Mouse (Mus musculus): ENCODE measurements around the gene Rab9. TPM values are rescaled to one million over a fixed set of nuclear protein-coding genes. Genes with fewer than 3 reads are reported as not detected.
A peak's percentile ranks its signal among the peaks of the same experiment; 100 is the strongest.

Rab9 gene
- polyA plus RNA-seq, 1 experiment from 2014 or later, result 74.2 TPM

- no peak; the same call in none of the 2 replicates for ATAC-seq
- Histone ChIP-seq H3K36me3 (ENCODE audit: insufficient read depth, low read length) (no peaks in the 10 kb centered on the region), H3K9me3 (ENCODE audit: low read length) (no peaks in the 10 kb centered on the region), H3K4me3 (ENCODE audit: low read depth, low read length) (peak within 1 kb of the TSS; percentile 56), H3K27me3 (replicated peaks; ENCODE audit: insufficient read depth, low read length) (no peaks in the 10 kb centered on the region), H3K4me2 (replicated peaks; ENCODE audit: low read depth, low read length) (peak within 1 kb of the TSS; percentile 65), H3K27ac (ENCODE audit: low read length) (peak within 1 kb of the TSS; percentile 74), H3K9ac (replicated peaks; ENCODE audit: low read depth) (peak within 1 kb of the TSS; percentile 54), H3K4me1 (ENCODE audit: insufficient read depth, low read depth, low read length) (no peaks in the 10 kb centered on the region)
- no peak for TF ChIP-seq EP300 (IDR thresholded peaks at IDR 0.05)
- no peak for TF ChIP-seq CTCF (IDR thresholded peaks at IDR 0.05)
- WGBS, result 16% methylated on average over 10 of the region's 36 CpGs
- DNase-seq (ENCODE audit: low spot score), result peak; percentile 29
Measured at GRCm38 (mm10) chrX:166440036-166440615, 39.5 kb downstream of the Rab9 start, which contains the start of gene Trappc2. Trappc2 (plus strand) TSS chrX:166440574.

DNA sequence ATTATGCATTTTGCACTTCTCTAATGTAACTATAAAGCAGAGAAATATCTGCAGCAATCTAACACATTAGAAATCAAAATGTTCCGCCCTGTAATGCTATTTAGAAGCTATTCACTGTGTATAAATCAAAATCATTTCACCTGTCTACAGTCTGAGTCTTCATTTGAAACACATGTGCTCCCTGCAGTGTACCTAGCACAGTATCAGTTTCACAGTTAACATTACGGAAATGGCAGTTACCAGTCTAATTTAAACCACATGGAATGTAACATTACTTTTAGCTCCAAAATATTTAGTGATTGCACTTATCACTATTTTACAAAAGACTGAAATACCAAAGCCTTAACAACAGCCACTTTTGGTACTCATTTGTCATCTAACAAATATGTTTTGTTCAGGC, 44.9 kb downstream of the Rab9 start:
- Histone ChIP-seq H3K27ac (ENCODE audit: low read length) (no peak overlapping the region), H3K4me2 (replicated peaks; ENCODE audit: low read depth, low read length) (no peak overlapping the region), H3K4me3 (ENCODE audit: low read depth, low read length) (no peak overlapping the region), H3K4me1 (ENCODE audit: insufficient read depth, low read depth, low read length) (no peaks in the 10 kb centered on the region), H3K27me3 (replicated peaks; ENCODE audit: insufficient read depth, low read length) (no peaks in the 10 kb centered on the region), H3K9ac (replicated peaks; ENCODE audit: low read depth) (no peak overlapping the region), H3K9me3 (ENCODE audit: low read length) (no peaks in the 10 kb centered on the region), H3K36me3 (ENCODE audit: insufficient read depth, low read length) (no peaks in the 10 kb centered on the region)
- DNase-seq (ENCODE audit: low spot score), result no peak
- 92% methylated on average over 2 of the region's 2 CpGs for WGBS
- ATAC-seq, result no peak
- no peak for TF ChIP-seq CTCF (IDR thresholded peaks at IDR 0.05)
- TF ChIP-seq EP300 (IDR thresholded peaks at IDR 0.05), result no peak

DNA sequence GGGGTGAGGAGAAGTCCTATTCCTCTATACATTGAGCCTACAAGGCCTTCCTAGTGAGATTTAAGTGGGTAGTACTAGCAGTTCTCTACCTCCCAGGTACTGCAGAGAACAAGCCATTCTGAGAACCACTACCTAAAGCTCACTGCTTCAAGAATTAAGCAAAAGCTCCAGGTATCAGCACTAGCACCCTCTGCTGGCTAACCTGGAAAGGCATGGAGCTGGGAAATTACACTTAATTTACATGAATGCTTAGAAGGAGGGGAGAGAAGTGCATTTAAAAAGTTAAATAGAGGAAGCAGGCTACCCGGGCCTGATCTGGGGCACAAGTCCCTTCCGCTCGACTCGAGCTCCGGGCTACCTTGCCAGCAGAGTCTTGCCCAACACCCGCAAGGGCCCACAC, 63.5 kb downstream of the Rab9 start:
- H3K36me3 ChIP-seq (ENCODE audit: insufficient read depth, low read length), result no peaks in the 10 kb centered on the region
- no peak overlapping the region for H3K4me2 ChIP-seq (replicated peaks; ENCODE audit: low read depth, low read length)
- WGBS, result 70% methylated on average over 4 of the region's 6 CpGs
- no peak overlapping the region for H3K9ac ChIP-seq (replicated peaks; ENCODE audit: low read depth)
- H3K27me3 ChIP-seq (replicated peaks; ENCODE audit: insufficient read depth, low read length), result no peaks in the 10 kb centered on the region
- TF ChIP-seq CTCF (IDR thresholded peaks at IDR 0.05) (peak; percentile 64), EP300 (IDR thresholded peaks at IDR 0.05) (no peak)
- H3K4me3 ChIP-seq (ENCODE audit: low read depth, low read length), result no peak overlapping the region
- no peaks in the 10 kb centered on the region for H3K4me1 ChIP-seq (ENCODE audit: insufficient read depth, low read depth, low read length)
- no peaks in the 10 kb centered on the region for H3K9me3 ChIP-seq (ENCODE audit: low read length)
- H3K27ac ChIP-seq (ENCODE audit: low read length), result no peak overlapping the region
- ATAC-seq (no peak), DNase-seq (ENCODE audit: low spot score) (peak; percentile 47)

DNA sequence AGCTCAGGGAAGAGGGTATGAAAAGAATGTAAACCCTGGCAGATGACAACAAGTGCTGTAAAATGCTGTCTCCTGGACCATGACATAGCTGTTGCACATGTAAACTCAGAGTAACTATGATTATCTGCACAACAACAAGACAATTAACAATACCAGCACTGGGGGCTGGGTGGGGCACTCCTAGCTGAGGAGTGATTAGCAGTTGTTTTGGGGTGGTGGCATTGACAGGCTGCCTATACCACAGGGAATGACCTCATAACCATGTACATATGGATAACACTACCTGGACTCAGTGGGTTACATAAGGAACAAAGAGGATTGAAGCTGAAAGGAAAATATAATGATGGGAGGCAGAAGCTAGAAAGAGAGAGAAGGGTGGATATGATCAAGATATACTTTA, 71.8 kb downstream of the Rab9 start:
- DNase-seq (ENCODE audit: low spot score) (no peak), ATAC-seq (no peak)
- Histone ChIP-seq H3K9ac (replicated peaks; ENCODE audit: low read depth) (no peak overlapping the region), H3K4me3 (ENCODE audit: low read depth, low read length) (no peak overlapping the region), H3K36me3 (ENCODE audit: insufficient read depth, low read length) (no peaks in the 10 kb centered on the region; the same call in 1 of the 2 replicates), H3K4me1 (ENCODE audit: insufficient read depth, low read depth, low read length) (no peaks in the 10 kb centered on the region), H3K9me3 (ENCODE audit: low read length) (no peaks in the 10 kb centered on the region), H3K27me3 (replicated peaks; ENCODE audit: insufficient read depth, low read length) (no peaks in the 10 kb centered on the region), H3K27ac (ENCODE audit: low read length) (no peak overlapping the region), H3K4me2 (replicated peaks; ENCODE audit: low read depth, low read length) (no peak overlapping the region)
- TF ChIP-seq CTCF (IDR thresholded peaks at IDR 0.05), result no peak
- TF ChIP-seq EP300 (IDR thresholded peaks at IDR 0.05), result no peak

Other genes with a start within 250 kb of the Rab9 start
- 42.4 and 47.9 TPM in 2 replicates for gene Gpm6b, start 241.0 kb downstream of the Rab9 start, polyA plus RNA-seq (2015; fragmentation: Nextera tagmentation; extraction: Ambion mirVana)
- 41.3 and 47.3 TPM in 2 replicates for gene Trappc2, start 39.3 kb downstream of the Rab9 start, polyA plus RNA-seq (2015; fragmentation: Nextera tagmentation; extraction: Ambion mirVana)
- 6.1 and 6.6 TPM in 2 replicates for gene Ofd1, start 39.2 kb downstream of the Rab9 start, polyA plus RNA-seq (2015; fragmentation: Nextera tagmentation; extraction: Ambion mirVana)
- 10.1 and 11.5 TPM in 2 replicates for gene Tceanc, start 38.7 kb upstream of the Rab9 start, polyA plus RNA-seq (2015; fragmentation: Nextera tagmentation; extraction: Ambion mirVana)
- 68.7 and 80.7 TPM in 2 replicates for gene Egfl6, start 105.9 kb upstream of the Rab9 start, polyA plus RNA-seq (2015; fragmentation: Nextera tagmentation; extraction: Ambion mirVana)